Mouse (Mus musculus) lung, adult 2 months (tissue): ENCODE results near the gene Olfm2. TPM values are rescaled to one million over a fixed set of nuclear protein-coding genes. Genes with fewer than 3 reads are reported as not detected.
A peak's percentile ranks its signal among the peaks of the same experiment; 100 is the strongest.
"Not testable (repeated sequence)": the region's sequence is repeated elsewhere in the genome, so short reads cannot be mapped to it uniquely, and the experiment has no call there.

Experiments
- DNase-seq: peaks from one replicate; pipeline ENCODE4 v3.0.0; 2022
- H3K4me1 ChIP-seq: fragments of 200-500 bp; 2 replicates; pipeline ENCODE4 v1.6.1; 2011; ENCODE audit warnings: low read length; ENCODE audit not compliant: control insufficient read depth, insufficient read depth
- H3K4me3 ChIP-seq: fragments of 200-500 bp; replicated peaks from 2 replicates; pipeline ENCODE3; 2011; ENCODE audit warnings: low read depth, mild to moderate bottlenecking, control low read depth, low read length; ENCODE audit errors: extremely low read depth
- CTCF ChIP-seq: fragments of 200-500 bp; IDR thresholded peaks from 2 replicates; pipeline ENCODE4 v1.5.1; 2011; ENCODE audit warnings: mild to moderate bottlenecking, low read length, control low read depth; ENCODE audit not compliant: insufficient read depth
- POLR2A ChIP-seq: fragments of 200-500 bp; IDR thresholded peaks from 2 replicates; pipeline ENCODE4 v1.6.1; 2011; ENCODE audit warnings: low read depth, mild to moderate bottlenecking, control low read depth, low read length, borderline replicate concordance; ENCODE audit errors: extremely low read depth
- WGBS: fragments of 180-500 bp; shearing (Covaris S2); methylation state at CpG from one replicate; pipeline ENCODE4 v1.1.7; 2018; 5-methylcytosine and 5-hydroxymethylcytosine counted together
- polyA plus RNA-seq: library from polyadenylated mRNA; depleted of rRNA; stranded (reverse); fragments of >200 nt; gene quantifications from 2 replicates; pipeline ENCODE4 v1.2.3, GENCODE M21; 2012; rRNA removed

Gene Olfm2
- polyA plus RNA-seq, 1 experiment, result 15.2 TPM

DNA sequence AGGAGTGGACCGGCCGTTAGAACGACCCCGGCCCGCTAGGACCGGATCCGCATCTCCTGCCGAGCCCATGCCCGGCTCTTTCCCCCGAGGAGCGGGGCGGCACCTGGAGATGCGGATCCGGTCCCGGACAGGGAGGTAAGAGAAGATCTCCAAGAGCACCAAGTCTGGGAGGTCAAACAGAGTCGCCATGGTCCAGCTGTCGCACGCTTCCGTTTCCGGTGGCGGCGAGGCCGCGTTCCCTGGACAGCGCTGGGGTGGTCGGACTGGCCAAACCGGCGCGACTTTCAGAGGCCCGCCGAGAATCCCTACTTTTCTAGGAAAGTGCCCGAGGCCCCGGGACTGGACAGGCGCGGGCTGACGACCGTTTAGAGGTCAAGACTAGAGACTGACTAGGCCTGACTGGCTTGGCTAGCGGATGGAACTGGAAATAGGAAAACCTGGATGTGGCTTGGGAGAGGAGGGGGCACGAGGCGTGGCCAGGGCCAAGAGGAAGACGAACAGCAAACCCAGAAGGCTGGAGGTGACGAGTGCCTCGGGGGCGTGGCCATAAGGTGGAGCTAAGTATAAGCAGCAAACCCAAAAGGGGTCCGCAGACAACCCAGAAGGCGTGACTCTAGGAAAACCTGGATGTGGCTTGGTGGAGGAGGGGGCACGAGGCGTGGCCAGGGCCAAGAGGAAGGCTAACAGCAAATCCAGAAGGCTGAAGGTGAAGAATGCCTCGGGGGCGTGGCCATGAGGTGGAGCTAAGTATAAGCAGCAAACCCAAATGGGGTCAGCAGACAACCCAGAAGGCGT, 103.9 kb downstream of the Olfm2 start, which contains the start of gene Ubl5:
Gene Ubl5, plus strand, starts transcription at position 778 of the 795 bp plus-strand sequence.
- TF ChIP-seq POLR2A, result no peak
- 2% methylated on average over 51 of the region's 51 CpGs for WGBS
- peak; percentile 51 for DNase-seq
- Histone ChIP-seq H3K4me1 (peaks cover 17% of the 10 kb centered on the region), H3K4me3 (peak within 1 kb of the TSS; percentile 96)

DNA sequence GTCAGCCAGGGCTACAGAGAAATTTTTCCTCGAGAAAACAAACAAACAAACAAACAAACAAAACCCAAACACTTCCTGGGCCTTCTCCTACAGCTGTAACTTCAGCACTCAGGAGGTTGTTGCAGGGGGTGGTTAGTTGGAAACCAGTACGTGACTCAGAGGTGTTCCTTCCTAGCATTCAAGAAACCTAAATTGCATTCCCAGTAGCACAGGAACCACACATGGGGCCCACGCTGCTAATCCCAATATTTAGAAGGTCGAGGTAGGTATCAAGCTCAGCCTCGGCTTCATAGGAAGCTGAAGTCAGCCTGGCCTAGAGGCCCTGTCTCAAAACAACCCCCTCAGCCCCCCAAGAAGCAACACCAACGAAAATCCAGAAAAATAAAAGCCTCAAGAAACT, 104.6 kb downstream of the Olfm2 start:
- Histone ChIP-seq H3K4me3 (no peak overlapping the region), H3K4me1 (peaks cover 17% of the 10 kb centered on the region)
- TF ChIP-seq POLR2A (no peak), CTCF (no peak)
- no peak for DNase-seq
- 19% methylated on average over 6 of the region's 6 CpGs for WGBS

DNA sequence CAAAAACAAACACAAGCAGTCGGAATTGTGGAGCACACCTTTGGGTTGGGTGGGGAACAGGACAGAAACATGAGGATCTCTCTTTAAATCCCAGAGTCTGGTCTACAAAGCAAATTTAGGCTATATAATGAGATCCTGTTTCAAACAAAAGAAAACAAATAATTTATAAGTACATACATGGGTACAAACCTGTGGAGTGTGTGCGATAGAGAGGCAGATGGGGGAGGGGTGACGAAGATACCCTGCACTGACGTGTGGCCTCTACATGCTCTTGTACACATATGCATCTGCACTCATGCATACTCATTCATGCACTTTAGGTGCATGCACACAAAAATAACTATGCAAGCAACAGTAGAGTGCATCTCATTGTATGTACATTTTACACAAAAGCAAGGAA, 106.7 kb downstream of the Olfm2 start:
- 83% methylated on average over 4 of the region's 4 CpGs for WGBS

DNA sequence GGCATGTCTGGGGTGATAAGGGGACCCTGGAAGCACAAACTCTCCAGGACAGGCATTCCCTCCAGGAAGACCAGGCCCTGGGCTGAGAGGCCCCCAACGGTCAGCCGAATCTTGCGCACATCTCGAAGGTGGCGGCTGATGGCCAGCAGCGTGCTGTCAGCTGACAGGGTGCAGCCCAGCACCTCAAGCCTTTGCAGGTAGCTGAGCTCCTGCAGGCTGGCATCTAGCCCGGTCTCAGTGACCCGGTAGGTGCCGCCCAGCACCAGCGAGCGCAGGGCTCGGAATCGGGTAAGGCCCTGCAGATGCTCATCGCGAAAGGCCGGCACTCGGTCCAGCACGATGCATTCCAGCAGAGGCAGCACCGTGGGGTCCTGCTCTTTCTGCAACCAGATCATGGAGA, 107.6 kb downstream of the Olfm2 start:
- Histone ChIP-seq H3K4me3 (no peak overlapping the region), H3K4me1 (peaks cover 11% of the 10 kb centered on the region)
- TF ChIP-seq CTCF (no peak), POLR2A (no peak)
- WGBS, result 93% methylated on average over 19 of the region's 19 CpGs
- DNase-seq, result no peak

More for the DNA sequence above, 106.7 kb downstream of the Olfm2 start:
- no peak for DNase-seq
- no peak for TF ChIP-seq POLR2A
- no peak for TF ChIP-seq CTCF
- Histone ChIP-seq H3K4me3 (no peak overlapping the region), H3K4me1 (peaks cover 11% of the 10 kb centered on the region)

DNA sequence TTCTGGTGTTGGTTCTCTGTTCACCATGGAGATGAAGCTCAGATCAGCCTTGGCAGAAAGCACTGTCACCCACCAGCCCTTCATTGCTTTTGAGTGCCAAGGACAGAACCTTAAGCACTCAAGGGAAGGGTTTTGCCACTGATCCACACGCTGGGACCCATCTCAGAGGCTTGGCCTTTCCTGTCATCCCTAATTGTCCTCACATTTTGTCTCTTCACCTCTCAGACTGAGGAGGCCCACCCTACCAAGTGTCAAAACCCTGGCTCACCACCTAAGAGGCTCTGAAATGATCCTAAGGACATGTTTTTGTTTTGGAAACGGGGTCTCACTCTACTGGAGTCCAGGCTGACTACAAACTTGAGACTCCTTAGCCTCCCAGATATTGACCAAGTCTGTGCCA, 109.4 kb downstream of the Olfm2 start:
- TF ChIP-seq CTCF (no peak), POLR2A (no peak)
- Histone ChIP-seq H3K4me1 (peaks cover 5% of the 10 kb centered on the region; the same call in 1 of the 2 replicates), H3K4me3 (no peak overlapping the region)
- DNase-seq, result no peak
- WGBS, result 86% methylated on average over 2 of the region's 2 CpGs

DNA sequence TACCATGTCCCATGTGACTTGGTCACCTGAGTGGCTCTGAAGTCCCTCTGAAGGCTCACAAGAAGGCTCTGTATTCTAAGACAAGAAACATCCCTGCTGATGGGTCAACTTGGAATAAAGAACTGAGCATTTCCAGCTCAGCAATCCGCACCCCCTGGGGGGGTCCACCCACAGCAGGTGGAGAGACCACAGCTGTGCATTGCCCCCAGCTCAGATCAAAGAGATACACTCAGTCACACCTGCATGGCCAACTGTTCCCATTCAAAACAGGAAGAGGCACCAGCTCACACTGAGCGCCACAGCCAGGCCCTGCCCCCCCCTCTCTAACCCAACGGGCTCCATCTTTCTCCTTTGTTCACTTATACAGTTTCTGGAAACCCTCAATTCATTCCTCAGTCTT, 109.9 kb downstream of the Olfm2 start:
- H3K4me3 ChIP-seq, result no peak overlapping the region
- no peak for DNase-seq
- TF ChIP-seq POLR2A, result no peak
- TF ChIP-seq CTCF, result no peak
- 66% methylated on average over 3 of the region's 3 CpGs for whole genome bisulfite sequencing
- peaks cover 2% of the 10 kb centered on the region; the same call in 1 of the 2 replicates for H3K4me1 ChIP-seq

DNA sequence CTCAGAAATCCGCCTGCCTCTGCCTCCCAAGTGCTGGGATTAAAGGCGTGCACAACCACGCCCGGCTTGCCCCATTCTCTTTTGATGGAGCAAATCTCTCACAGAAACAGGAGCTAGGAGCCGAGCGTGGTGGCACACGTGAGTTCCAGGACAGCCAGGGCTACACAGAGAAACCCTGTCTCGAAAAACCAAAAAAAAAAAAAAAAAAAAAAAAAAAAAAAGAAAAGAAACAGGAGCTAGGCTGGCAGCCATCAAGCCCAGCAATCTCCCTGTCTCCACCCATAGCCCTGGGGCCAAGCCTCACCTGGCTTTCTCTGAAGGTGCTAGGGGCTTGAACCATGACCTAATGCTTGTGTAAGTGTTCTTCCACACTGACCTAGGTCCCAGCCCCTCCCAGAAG, 110.5 kb downstream of the Olfm2 start:
- H3K4me1 ChIP-seq, H3K4me3 ChIP-seq, DNase-seq: not testable (repeated sequence)
- WGBS, result 91% methylated on average over 8 of the region's 8 CpGs

DNA sequence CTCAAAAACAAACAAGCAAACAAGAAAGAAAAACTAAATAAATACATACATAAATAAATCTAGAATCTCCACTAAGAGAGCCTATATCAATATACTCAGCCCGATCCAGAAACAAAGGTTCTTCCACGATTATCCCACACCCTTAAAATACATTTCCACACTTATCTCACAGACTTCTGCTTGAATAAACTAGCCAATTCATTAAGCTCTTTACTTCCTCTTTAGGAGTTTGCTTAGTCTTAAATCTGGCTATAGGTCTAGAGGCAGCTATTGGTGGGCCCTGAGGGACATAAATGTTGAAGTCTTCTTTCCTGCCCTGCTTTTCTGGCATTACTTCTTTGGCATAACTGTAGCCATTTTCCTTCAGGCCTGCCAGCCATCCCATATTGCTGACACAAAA, 114.8 kb downstream of the Olfm2 start:
- no peak for DNase-seq
- 87% methylated on average over 2 of the region's 2 CpGs for WGBS
- Histone ChIP-seq H3K4me1 (no peaks in the 10 kb centered on the region), H3K4me3 (no peak overlapping the region)
- TF ChIP-seq POLR2A (no peak), CTCF (no peak)

Other genes starting within 250 kb of the Olfm2 start
- gene Zfp266, start 224.9 kb downstream of the Olfm2 start, polyA plus RNA-seq, result 6.6 and 8.9 TPM in 2 replicates
- 1.7 and 2.6 TPM in 2 replicates for gene Zfp846, start 165.1 kb downstream of the Olfm2 start, polyA plus RNA-seq
- 172 and 176 TPM in 2 replicates for gene Ubl5, start 103.5 kb downstream of the Olfm2 start, polyA plus RNA-seq
- 55.6 and 59.7 TPM in 2 replicates for gene Fbxl12, start 101.6 kb downstream of the Olfm2 start, polyA plus RNA-seq
- 14.8 and 17.9 TPM in 2 replicates for gene Pin1, start 94.3 kb downstream of the Olfm2 start, polyA plus RNA-seq
- 4.0 and 4.6 TPM in 2 replicates for gene Col5a3, start 68.7 kb upstream of the Olfm2 start, polyA plus RNA-seq
- not detected in 2 replicates for gene Rdh8, start 72.2 kb upstream of the Olfm2 start, polyA plus RNA-seq
- gene A230050P20Rik, start 122.3 kb upstream of the Olfm2 start, polyA plus RNA-seq, result 95.9 and 105 TPM in 2 replicates
- 2.8 and 3.5 TPM in 2 replicates for gene Angptl6, start 133.4 kb upstream of the Olfm2 start, polyA plus RNA-seq
- gene Ppan, start 141.8 kb upstream of the Olfm2 start, polyA plus RNA-seq, result 36.2 and 49.8 TPM in 2 replicates
- gene Eif3g, start 152.3 kb upstream of the Olfm2 start, polyA plus RNA-seq, result 88.4 and 93.6 TPM in 2 replicates
- gene Dnmt1, start 213.5 kb upstream of the Olfm2 start, polyA plus RNA-seq, result 20.5 and 22.8 TPM in 2 replicates
- gene S1pr2, start 230.4 kb upstream of the Olfm2 start, polyA plus RNA-seq, result 24.2 and 32.1 TPM in 2 replicates